ENCODE assay signal across 10 mouse cellular contexts in genomic region chr1:173622216-173622615, GRCm38 (mm10). TPM values are rescaled to one million over a fixed set of nuclear protein-coding genes. Genes with fewer than 3 reads are reported as not detected.
A peak's percentile ranks its signal among the peaks of the same experiment; 100 is the strongest.
DNase-seq lines count a peak whose midpoint lies in the region; ATAC-seq lines count a peak whose summit lies in the region.
"Had no signal": no experiment of that assay in that cellular context is flagged by ENCODE, and none has a peak within 500 bp of the region (broad histone marks: within the 10 kb centered on the region; RNA-seq: fewer than 3 reads in every experiment).

No protein-coding gene starts in this region.

- peak; percentile 50; the same call in 1 of the 2 replicates for ATAC-seq in common myeloid progenitor, adult 5-6 weeks (replicated peaks; ENCODE audit: low read depth, poor library complexity, severe bottlenecking)
- 0 out of 2 replicates have a peak, but pooled peaks have one; percentile 5 for ATAC-seq in monocyte, adult 5-6 weeks (replicated peaks; ENCODE audit: insufficient number of reproducible peaks, low FRiP score, low TSS enrichment, poor library complexity, severe bottlenecking)

- peak; percentile 44 for DNase-seq in 3T3-L1 (ENCODE audit: low read depth, low spot score)
- peak; percentile 9 for DNase-seq in gastrocnemius, postnatal 25 days
- DNase-seq in heart, adult 18-20 months = peak; percentile 41 to 73
- DNase-seq in induced T-regulatory cell, adult 2 months (ENCODE audit: low read depth) = peak; percentile 16
- DNase-seq in skeletal muscle tissue, adult 2 months (ENCODE audit: low read depth, low spot score) = peak; percentile 76

RNA-seq across cellular contexts. Expression of gene Ifi209, which starts 8.5 kb away (rescaled TPM):
- 34.0 and 38.0 TPM in 2 replicates for total RNA-seq in common myeloid progenitor, adult 5-6 weeks (2017)
- total RNA-seq in gastrocnemius, postnatal 25 days (2021) = under 1 TPM; 0.10 to 0.16 TPM
- total RNA-seq in heart, adult 18-20 months (2021) = 1 to 10 TPM in 1 of 2 experiments, under 1 TPM in 1; 0.55 to 2.1 TPM
- 126 to 221 TPM (median 147 TPM) in 3 replicates for total RNA-seq in monocyte, adult 5-6 weeks (2017)
- total RNA-seq: G1E had no signal

RNA-seq across cellular contexts. Expression of gene Ifi213, which starts 23.1 kb away (rescaled TPM):
- total RNA-seq in common myeloid progenitor, adult 5-6 weeks (2017) = 1.1 TPM in 1 of 2 replicates, not detected in the other
- total RNA-seq in gastrocnemius, postnatal 25 days (2021) = under 1 TPM in 1 of 2 experiments, not detected in 1; 0.19 TPM
- total RNA-seq in heart, adult 18-20 months (2021) = under 1 TPM; 0.17 to 0.90 TPM
- 33.0 to 48.3 TPM (median 33.3 TPM) in 3 replicates for total RNA-seq in monocyte, adult 5-6 weeks (2017)
- total RNA-seq: gastrocnemius, adult 8-10 months; gastrocnemius, postnatal 36 days had no signal

RNA-seq across cellular contexts. Expression of gene Ifi208, which starts 51.3 kb away (rescaled TPM):
- 0.10 and 1.5 TPM in 2 replicates for total RNA-seq in common myeloid progenitor, adult 5-6 weeks (2017)
- total RNA-seq in gastrocnemius, postnatal 25 days (2021) = under 1 TPM in 1 of 2 experiments, not detected in 1; 0.19 TPM
- total RNA-seq in heart, adult 18-20 months (2021) = 1 to 10 TPM in 1 of 2 experiments, under 1 TPM in 1; 0.77 to 1.6 TPM
- total RNA-seq in monocyte, adult 5-6 weeks (2017) = 5.0 to 30.4 TPM (median 5.0 TPM) in 3 replicates

Comparison
In these comparisons a context has a peak if more than half of its experiments do, and no peak if none do; other contexts are left out.
1. Peak in every context shown above with its lines: DNase-seq and ATAC-seq.
2. DNase-seq: peak in every context shown above with its lines; median percentile 76 in skeletal muscle tissue, adult 2 months; 57 in heart, adult 18-20 months; 44 in 3T3-L1; 16 in induced T-regulatory cell, adult 2 months; 9 in gastrocnemius, postnatal 25 days.
3. RNA of gene Ifi209, which starts 8.5 kb away (total RNA-seq): 126 to 221 TPM in monocyte, adult 5-6 weeks and 34.0 to 38.0 TPM in common myeloid progenitor, adult 5-6 weeks; 0.55 to 2.1 TPM in heart, adult 18-20 months and 0.10 to 0.16 TPM in gastrocnemius, postnatal 25 days; every median in the first group is over 10 times any median in the second.
4. RNA of gene Ifi213, which starts 23.1 kb away (total RNA-seq): 33.0 to 48.3 TPM in monocyte, adult 5-6 weeks; 1.1 TPM in common myeloid progenitor, adult 5-6 weeks, 0.17 to 0.90 TPM in heart, adult 18-20 months and 0.19 TPM in gastrocnemius, postnatal 25 days; every median in the first group is over 10 times any median in the second.